Mouse (Mus musculus): Measurements from ENCODE around the gene Slc2a10.

DNA sequence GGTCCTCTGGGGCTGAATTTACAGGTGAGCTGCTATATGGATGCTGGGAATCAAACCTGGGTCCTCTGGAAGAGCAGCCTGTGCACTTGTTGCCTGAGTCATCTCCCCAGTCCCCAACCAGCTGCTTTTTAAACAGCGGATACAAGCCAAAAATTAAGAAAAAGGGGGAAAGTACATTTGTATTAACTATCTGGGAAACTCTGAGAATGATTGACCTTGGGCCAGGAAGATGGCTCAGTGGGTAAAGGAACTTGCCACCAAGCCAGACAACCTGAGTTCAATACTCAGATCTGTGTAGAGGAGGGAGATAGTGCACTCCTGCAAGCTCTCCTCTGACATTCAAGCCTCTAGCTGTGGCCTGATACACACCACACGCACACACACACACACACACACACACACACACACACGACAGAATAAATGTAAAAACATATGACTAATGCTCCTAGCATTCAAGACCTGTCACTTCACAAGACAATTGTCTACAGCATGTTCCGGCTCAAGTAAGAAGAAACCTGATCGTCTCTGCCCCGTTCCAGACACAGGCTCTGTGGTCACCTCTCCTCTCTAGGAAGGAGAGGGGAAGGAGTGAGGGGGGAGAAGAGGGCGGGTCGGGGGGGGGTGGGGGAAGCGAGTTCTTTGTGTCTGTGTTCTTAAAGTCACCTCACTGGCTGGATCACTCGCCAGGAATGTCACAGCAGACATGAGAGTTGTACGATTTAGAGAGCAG is 56.1 kb downstream of the Slc2a10 start:
- TF ChIP-seq CTCF (IDR thresholded peaks at IDR 0.05) (no peak), POLR2A (IDR thresholded peaks at IDR 0.05; ENCODE audit: insufficient read depth, low read depth, low read length) (no peak), EP300 (IDR thresholded peaks at IDR 0.05; ENCODE audit: insufficient read depth, low read depth, low read length) (no peak)

Measured in heart, adult 2 months (tissue).